Mouse (Mus musculus): ENCODE results near the gene Hikeshi.

Hikeshi gene

GRCm38 (mm10) chr7:89940571-89941463 lies at the start of gene Hikeshi:
TSS of gene Hikeshi (minus strand) at chr7:89941204.
- in situ Hi-C loops (cut with MboI, MseI), result no loop called here

DNA sequence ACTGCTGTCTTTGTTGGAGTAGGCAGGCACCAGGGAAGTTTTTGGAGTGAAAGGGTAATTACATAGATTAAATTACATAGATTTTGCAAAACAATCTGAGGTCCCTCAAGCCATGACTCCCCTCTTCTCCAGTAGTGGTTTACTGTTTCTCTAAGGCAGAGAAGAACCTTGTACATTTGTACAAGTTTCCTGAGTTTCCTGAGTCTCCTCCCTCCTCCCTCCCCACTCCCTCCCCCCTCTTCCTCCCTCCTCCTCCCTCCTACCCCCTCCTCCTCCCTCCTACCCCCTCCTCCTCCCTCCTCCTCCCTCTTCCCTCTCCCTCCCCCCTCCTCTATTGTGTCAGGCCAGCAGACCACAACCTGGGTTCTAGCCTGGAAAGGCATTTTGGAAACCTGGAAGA lies 43.4 kb upstream of the Hikeshi start:
- in situ Hi-C loops (cut with MboI, MseI), result loop anchor here (25.0 kb wide), 1 partner anchor 453 kb away; the partner anchor contains the start of genes Ccdc89 and Crebzf

DNA sequence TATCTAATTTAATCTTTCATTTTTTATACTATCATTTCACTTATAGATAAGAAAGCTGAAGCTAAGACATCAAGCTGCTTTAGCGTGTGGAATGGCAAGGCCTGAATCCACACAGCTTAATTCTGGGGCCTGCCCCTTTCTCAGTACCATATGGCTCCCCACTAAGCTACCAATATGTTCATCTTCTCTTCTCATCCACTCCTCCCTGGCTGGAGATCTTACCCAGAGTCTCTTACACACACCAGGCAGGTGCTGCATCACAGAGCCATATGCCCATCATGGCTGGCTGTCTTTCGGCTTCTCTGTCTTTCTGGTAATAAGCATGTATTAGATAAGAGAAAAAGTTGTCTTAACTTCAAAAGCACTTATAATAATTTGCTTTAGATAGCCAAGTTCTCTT lies 42.4 kb upstream of the Hikeshi start:
- in situ Hi-C loops (cut with MboI, MseI), result loop anchor here (25.0 kb wide), 1 partner anchor 454 kb away; the partner anchor contains the start of genes Ccdc89 and Crebzf

- in situ Hi-C loops (cut with MboI, MseI), result loop anchor here (25.0 kb wide), 1 partner anchor 456 kb away; the partner anchor contains the start of genes Ccdc89 and Crebzf
These were observed 40.6 kb upstream of the Hikeshi start for GRCm38 (mm10) chr7:89981557-89981956.

DNA sequence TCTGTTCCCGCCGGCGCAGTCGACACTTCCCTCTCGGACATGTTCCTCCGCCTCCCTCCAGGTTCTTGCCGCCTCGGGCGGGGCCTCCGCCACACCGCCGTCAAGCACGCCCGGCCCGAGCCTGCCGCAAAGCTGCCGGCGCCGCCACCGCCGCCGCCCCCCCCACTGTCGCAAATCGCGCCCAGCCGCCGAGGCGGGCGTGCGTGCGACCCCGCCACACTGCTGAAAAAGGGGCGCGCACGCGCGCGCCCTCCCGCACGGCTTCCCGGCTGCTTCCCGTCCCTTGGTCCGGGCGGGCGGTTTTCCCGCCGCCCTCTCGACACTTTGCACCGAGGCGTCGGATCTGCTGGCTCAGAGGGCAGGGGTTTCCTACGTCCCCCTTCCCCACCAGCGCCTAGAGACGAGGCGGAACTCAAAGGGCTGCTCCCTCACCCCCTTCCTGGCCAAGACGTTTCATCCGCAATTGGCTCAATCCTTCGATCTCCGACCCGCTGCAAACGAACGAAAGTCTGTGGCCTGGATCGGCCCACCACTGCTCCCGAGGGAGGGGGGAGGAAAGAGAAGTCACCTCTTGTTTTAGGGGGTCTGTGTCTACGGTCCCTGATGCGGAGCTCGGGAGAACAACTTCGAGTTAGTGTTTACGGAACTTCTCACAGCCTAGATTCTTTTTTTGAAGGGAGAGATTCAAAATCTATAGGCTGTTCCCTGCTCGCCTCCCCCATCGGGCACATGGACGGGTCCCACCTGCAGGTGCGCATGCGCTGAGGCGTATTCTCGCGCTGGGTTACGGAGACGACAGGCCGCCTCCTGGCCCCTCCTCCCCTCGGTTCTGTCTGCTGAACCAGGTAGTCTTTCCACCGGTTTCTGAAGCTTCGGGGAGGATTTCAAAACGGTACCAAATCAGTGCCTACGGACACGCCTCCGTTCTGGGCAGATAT lies 39.8 kb upstream of the Hikeshi start, which contains the start of gene Eed:
Gene Eed (minus strand): TSS at position 499 of the 938 bp plus-strand sequence.
- in situ Hi-C loops (cut with MboI, MseI), result loop anchor here (25.0 kb wide), 1 partner anchor 457 kb away; the partner anchor contains the start of genes Ccdc89 and Crebzf

GRCm38 (mm10) chr7:89980133-89980484 lies 39.1 kb upstream of the Hikeshi start:
- in situ Hi-C loops (cut with MboI, MseI), result loop anchor here (25.0 kb wide), 1 partner anchor 457 kb away; the partner anchor contains the start of genes Ccdc89 and Crebzf

GRCm38 (mm10) chr7:89979432-89980130 lies 38.6 kb upstream of the Hikeshi start:
- in situ Hi-C loops (cut with MboI, MseI), result loop anchor here (25.0 kb wide), 1 partner anchor 458 kb away; the partner anchor contains the start of genes Ccdc89 and Crebzf

DNA sequence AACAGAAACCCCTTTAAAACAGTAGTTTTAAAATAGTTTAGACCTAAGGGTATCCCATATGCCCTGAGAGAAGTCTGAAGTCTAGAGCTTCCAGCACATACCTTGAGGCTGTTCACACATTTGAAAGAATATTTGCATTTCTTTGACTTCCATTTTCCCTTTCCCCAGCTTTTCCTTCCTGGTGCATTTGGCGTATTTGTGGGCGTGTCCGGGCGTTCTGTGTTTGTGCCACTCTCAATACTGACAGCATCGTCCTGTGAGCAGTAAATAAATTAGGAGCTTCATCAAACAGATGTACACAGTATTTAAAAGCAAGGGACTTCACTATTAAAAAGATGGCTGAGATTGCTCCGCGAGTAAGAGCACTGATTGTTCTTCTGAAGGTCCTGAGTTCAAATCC lies 35.8 kb upstream of the Hikeshi start:
- in situ Hi-C loops (cut with MboI, MseI), result loop anchor here (25.0 kb wide), 1 partner anchor 461 kb away; the partner anchor contains the start of genes Ccdc89 and Crebzf

GRCm38 (mm10) chr7:89975571-89975970 lies 34.6 kb upstream of the Hikeshi start:
- in situ Hi-C loops (cut with MboI, MseI), result loop anchor here (25.0 kb wide), 1 partner anchor 462 kb away; the partner anchor contains the start of genes Ccdc89 and Crebzf

DNA sequence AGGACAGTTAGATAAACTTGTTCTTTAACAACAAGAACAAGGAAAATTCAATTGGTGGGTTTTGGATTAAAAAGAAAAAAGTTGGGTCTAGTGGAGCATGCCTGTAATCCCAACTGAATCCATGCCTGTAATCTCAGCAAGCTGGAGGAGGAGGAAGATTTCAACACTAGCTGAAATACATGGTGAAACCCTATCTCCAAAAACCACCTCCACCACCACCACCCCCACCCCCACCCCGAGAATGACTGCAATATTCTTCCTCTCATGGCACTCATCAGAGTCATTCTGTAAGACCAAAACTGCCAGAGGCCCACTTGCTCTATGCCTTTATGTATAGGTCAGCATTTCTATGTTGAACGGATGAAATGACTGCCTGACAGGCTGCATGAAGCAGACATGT lies 26.2 kb upstream of the Hikeshi start:
- in situ Hi-C loops (cut with MboI, MseI), result loop anchor here (10.0 kb wide), 1 partner anchor 208 kb away; no protein-coding TSS in a partner anchor

DNA sequence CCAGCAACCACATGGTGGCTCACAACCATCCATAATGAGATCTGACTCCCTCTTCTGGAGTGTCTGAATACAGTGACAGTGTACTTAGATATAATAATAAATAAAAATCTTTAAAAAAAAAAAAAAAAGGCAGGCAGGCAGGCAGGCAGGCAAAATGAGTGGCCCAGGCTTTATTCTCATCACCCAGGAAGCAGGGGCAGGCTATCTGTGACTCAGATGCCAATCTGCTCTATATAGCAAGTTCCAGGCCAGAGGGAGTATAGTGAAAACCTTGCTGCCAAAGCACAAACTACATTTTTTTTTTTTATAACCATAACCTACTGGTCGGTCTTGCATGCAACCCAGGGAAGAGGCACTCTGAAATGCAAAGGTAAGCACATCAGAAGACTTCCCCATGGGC lies 25.8 kb upstream of the Hikeshi start:
- in situ Hi-C loops (cut with MboI, MseI), result loop anchor here (10.0 kb wide), 1 partner anchor 208 kb away; no protein-coding TSS in a partner anchor

GRCm38 (mm10) chr7:89963135-89963534 lies 22.1 kb upstream of the Hikeshi start:
- in situ Hi-C loops (cut with MboI, MseI), result loop anchor here (10.0 kb wide), 1 partner anchor 212 kb away; no protein-coding TSS in a partner anchor

DNA sequence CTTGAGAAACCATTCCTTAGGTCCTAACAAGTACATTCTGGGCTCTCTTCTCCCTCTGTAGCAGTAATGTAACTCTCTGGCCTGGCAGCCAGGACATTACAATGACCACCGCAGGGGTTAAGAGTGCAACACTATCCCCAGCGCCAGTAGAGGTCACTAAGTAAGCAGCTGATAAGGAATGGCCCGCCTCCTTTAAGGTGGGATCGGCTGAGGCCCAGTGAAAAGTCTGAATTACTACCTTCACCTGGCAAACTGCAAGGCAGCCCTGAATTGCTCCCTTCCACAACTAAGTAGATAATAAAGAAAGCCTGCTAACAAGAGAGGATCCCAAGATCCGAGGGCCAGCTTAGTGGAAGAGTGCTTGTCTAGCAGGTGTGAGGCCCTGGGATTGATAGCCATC lies 16.3 kb upstream of the Hikeshi start:
- in situ Hi-C loops (cut with MboI, MseI), result no loop called here

DNA sequence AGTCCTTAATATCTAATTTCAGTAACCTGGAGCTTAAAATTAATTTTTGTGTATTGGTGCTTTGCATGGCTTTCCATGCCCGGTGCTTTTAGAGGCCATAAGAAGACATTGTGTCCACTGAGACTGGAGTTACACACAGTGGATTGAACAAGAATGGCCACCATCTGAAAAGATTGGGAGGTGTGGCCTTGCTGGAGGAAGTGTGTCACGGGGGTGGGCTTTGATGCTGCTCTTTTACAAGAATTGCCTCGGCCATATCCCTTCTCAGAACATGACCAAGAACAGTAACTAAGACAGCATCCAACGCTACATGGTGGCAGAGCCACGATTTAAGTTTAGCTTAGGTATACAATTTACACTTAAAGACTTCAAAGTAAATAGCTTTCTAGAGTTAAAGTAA lies 13.3 kb upstream of the Hikeshi start:
- in situ Hi-C loops (cut with MboI, MseI), result loop anchor here (5.0 kb wide), 1 partner anchor 313 kb away; the partner anchor contains the start of gene Ccdc83

DNA sequence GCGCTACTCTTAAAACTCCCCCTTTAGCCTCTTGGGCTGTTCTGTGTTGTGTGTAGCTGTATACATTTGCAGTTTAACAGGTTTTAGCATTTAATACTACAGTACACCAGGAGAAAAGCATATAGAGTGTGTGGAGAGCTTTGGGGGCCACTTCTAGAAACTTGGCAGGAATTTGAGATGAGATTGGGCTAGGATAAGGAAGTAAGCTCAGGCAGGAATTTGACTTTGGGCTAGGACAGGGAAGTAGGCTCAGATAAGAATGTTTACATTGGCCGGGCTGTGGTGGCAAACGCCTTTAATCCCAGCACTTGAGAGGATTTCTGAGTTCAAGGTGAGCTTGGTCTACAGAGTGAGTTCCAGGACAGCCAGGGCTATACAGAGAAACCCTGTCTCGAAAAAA lies 8.4 kb upstream of the Hikeshi start:
- in situ Hi-C loops (cut with MboI, MseI), result no loop called here

DNA sequence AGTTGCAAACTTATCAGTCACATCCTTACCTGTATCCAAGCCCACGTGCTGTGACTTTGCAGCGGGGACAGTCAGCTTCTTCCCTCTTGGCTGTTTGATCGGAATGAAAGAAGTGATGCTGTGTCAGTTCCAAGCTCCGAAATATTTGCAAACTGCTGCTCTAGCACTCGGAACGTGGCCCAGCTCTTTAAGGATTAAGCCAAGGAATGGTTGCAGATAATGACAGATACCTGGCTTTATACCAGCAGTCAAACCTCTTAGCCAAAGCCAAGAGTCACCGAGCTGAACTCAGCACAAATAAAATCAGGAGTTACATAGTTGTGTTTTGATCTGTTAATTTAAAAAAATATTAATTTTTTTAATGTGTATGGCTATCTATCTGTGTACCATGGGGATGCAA lies 7.0 kb upstream of the Hikeshi start:
- in situ Hi-C loops (cut with MboI, MseI), result no loop called here

DNA sequence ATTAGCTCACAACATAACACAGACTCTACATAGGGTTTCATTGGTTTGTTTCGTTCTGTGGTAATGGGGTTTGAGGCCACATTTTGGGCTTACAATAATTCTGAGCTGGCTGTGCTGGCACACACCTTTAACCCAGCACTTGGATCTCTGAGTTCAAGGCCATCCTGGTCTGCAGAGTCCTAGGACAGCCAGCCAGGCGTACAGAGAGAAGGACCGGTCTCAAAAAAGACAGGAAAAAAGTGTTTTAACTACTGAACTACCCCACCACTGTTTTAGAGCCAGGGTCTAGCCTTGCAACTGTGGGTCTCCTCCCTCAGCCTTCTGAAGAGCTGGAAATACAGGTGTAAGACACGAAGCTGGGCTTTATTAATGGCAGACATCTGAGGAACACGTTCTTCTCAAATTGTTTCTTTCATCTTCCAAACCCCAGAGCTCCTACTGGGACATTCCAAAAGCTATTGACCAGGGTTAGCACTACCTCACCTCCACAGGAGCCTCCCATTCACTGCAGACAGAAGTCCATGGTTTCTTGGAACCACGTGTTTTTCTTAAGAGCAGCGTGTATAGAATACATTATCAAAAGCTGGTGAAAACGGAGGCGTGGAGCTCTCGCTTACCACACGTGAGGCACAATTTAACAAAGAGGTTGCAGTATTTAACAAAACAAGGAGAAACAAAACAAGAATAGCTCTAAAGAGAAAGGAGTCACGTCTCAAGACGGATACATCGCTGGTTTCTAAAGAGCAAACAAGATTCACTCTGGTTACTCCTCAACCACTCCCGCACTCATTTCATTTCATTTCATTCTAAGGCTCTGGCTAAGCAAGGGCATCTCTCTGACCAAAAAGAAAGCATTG lies 1.3 kb downstream of the Hikeshi start:
- in situ Hi-C loops (cut with MboI, MseI), result no loop called here

DNA sequence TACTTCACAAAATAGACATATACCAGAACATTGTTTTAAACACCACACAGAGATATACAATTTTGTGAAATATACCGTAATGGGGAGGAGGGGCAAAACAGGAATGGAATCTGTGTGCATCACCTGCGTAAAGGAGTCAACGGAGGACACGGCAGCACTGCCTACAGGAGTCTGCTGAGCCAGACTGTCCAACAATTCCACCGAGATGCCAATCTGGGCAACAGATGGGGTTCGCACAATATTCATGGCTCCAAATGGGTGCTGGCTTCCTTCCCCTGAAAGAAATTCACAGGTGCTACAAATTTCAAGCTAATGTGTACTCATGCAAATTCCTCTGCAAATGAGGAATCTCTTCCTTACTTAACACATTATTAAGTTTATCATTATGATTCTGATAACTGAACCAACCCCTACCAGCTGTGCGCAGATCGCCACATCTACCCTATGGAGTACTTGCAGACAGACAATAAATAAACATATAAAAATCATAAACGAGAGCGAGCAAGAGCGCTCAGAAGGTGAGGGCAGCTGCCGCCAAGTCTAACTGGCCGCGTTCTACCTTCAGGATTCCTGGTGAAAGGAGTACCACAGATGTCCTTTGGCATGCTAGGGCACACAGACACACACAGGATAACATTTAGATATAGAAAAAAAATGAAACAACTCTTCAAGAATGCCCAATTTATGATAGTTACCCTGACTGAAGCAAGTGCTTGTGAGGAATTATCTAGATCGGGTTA lies 17.4 kb downstream of the Hikeshi start:
- in situ Hi-C loops (cut with MboI, MseI), result no loop called here

- in situ Hi-C loops (cut with MboI, MseI), result no loop called here
These were observed 23.2 kb downstream of the Hikeshi start for GRCm38 (mm10) chr7:89917776-89918175.

Data from regulatory T cell (primary cell).